Mouse (Mus musculus) megakaryocyte, embryonic 14.5 days (primary cell): ENCODE measurements around the gene Chrna9.

Source experiments
- FLI1 ChIP-seq: IDR thresholded peaks from 2 replicates; pipeline ENCODE4 v1.6.1; 2012; ENCODE audit warnings: low read length, inconsistent platforms, mixed read lengths
- GATA1 ChIP-seq: IDR thresholded peaks from 3 replicates; pipeline ENCODE4 v1.6.1; 2012; ENCODE audit warnings: mixed read lengths, low read length, inconsistent platforms, borderline replicate concordance

DNA sequence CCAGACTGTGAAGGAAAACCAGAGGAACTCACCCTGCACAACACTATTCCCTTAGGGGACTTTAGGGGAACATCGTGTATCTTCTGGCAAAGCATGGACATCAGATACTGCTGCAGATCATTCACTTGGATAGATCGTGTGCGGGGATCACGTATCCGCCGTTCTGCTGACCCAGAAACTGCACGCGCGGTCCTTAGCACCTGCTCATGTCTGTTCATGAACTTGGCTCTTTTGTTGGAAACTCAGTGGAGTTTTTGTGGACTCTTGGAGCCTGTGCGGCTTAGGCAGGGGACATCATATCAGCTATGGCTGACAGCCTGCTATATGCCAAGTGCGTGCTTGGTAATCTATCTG is 25.9 kb downstream of the Chrna9 start:
- TF ChIP-seq GATA1 = no peak
- no peak for TF ChIP-seq FLI1
